Mouse (Mus musculus): ENCODE measurements at regions not wholly inside any gene's neighbourhood (a gene's known extent, or its start where the extent isn't known, plus 50 kb on each side); places are given as distances from the start of the nearest gene placed in this dataset.
A peak's percentile ranks its signal among the peaks of the same experiment; 100 is the strongest.

DNA sequence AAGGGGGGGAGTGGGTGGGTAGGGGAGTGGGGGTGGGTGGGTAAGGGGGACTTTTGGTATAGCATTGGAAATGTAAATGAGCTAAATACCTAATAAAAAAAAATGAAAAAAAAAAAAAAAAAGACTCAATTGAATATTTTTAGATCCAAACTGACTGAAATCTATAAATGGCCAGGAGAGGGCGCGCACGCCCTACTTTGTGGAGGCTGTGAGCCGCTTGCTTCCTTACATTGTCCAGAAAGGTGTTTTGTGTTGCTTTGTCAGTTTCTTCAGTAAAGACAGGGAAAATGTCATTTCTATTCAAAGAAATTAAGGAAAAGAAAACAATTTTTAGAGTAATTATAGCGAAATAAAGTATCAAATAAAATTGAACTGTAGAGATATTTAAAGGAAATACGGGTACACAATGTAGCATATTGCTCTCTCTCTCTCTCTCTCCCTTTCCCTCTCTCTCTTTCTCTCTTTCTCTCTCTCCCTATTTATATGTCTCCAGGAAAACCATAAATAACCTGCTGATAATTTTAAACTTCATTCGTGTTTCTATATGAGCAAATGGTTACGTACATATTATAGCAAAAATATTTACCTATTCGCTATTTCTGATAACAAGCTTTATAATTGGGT lies 933.9 kb downstream of the Gbe1 start:
- DNase-seq (ENCODE audit: low spot score) (peak; percentile 29), ATAC-seq (ENCODE audit: insufficient read depth, low read depth) (no peak)
- WGBS: 33% methylated on average over 9 of the region's 9 CpGs
- Histone ChIP-seq H3K27me3 (ENCODE audit: control insufficient read depth, insufficient read depth, low read length) (no peaks in the 10 kb centered on the region), H3K9me3 (replicated peaks; ENCODE audit: control insufficient read depth, low read length) (no peaks in the 10 kb centered on the region), H3K27ac (ENCODE audit: low read depth) (no peak overlapping the region), H3K9ac (replicated peaks; ENCODE audit: low read depth, low read length) (no peak overlapping the region), H3K36me3 (replicated peaks; ENCODE audit: control insufficient read depth, insufficient read depth, low read length) (no peaks in the 10 kb centered on the region), H3K4me2 (ENCODE audit: low read depth, low read length) (no peak overlapping the region), H3K4me1 (ENCODE audit: control insufficient read depth, insufficient read depth) (no peaks in the 10 kb centered on the region), H3K4me3 (ENCODE audit: low read depth, low read length) (no peak overlapping the region)
- TF ChIP-seq EP300 (IDR thresholded peaks at IDR 0.05; ENCODE audit: low read depth) (no peak), CTCF (IDR thresholded peaks at IDR 0.05; ENCODE audit: low read depth) (peak; percentile 67)

DNA sequence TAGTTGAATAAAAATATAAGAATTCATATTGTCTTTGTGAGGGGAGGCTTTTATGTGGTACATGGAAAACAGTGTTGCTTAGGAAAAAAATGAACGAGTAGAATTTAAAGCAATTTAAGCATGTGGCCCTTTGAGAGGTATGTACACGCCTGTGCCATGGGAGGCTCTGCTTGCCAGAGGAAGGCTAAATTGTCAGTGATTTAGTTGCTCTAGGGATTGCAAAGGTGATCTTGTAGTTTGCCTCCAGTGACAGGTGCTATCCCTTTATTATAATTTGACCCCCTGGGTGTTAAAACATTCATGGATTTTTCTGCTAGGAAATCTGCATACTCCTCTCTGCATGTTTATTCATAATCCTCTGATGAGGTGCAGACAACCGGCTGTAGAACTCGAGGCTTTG lies 942.0 kb downstream of the Gbe1 start:
- Histone ChIP-seq H3K4me1 (ENCODE audit: control insufficient read depth, insufficient read depth) (no peaks in the 10 kb centered on the region), H3K4me3 (ENCODE audit: low read depth, low read length) (no peak overlapping the region), H3K4me2 (ENCODE audit: low read depth, low read length) (no peak overlapping the region), H3K27ac (ENCODE audit: low read depth) (no peak overlapping the region), H3K9me3 (replicated peaks; ENCODE audit: control insufficient read depth, low read length) (no peaks in the 10 kb centered on the region), H3K9ac (replicated peaks; ENCODE audit: low read depth, low read length) (no peak overlapping the region), H3K36me3 (replicated peaks; ENCODE audit: control insufficient read depth, insufficient read depth, low read length) (no peaks in the 10 kb centered on the region), H3K27me3 (ENCODE audit: control insufficient read depth, insufficient read depth, low read length) (no peaks in the 10 kb centered on the region)
- DNase-seq (ENCODE audit: low spot score) (no peak), ATAC-seq (ENCODE audit: insufficient read depth, low read depth) (no peak)
- WGBS: 69% methylated on average over 4 of the region's 4 CpGs
- TF ChIP-seq CTCF (IDR thresholded peaks at IDR 0.05; ENCODE audit: low read depth): no peak
- no peak for TF ChIP-seq EP300 (IDR thresholded peaks at IDR 0.05; ENCODE audit: low read depth)

- 48% methylated on average over 2 of the region's 2 CpGs for WGBS
- Histone ChIP-seq H3K4me2 (ENCODE audit: low read depth, low read length) (no peak overlapping the region), H3K9me3 (replicated peaks; ENCODE audit: control insufficient read depth, low read length) (no peaks in the 10 kb centered on the region), H3K36me3 (replicated peaks; ENCODE audit: control insufficient read depth, insufficient read depth, low read length) (no peaks in the 10 kb centered on the region), H3K27me3 (ENCODE audit: control insufficient read depth, insufficient read depth, low read length) (no peaks in the 10 kb centered on the region), H3K4me1 (ENCODE audit: control insufficient read depth, insufficient read depth) (no peaks in the 10 kb centered on the region), H3K27ac (ENCODE audit: low read depth) (no peak overlapping the region), H3K9ac (replicated peaks; ENCODE audit: low read depth, low read length) (no peak overlapping the region), H3K4me3 (ENCODE audit: low read depth, low read length) (no peak overlapping the region)
- ATAC-seq (ENCODE audit: insufficient read depth, low read depth) (no peak), DNase-seq (ENCODE audit: low spot score) (no peak)
- no peak for TF ChIP-seq EP300 (IDR thresholded peaks at IDR 0.05; ENCODE audit: low read depth)
- no peak for TF ChIP-seq CTCF (IDR thresholded peaks at IDR 0.05; ENCODE audit: low read depth)
Measured at GRCm38 (mm10) chr16:71256175-71256574, 942.4 kb downstream of the Gbe1 start.

DNA sequence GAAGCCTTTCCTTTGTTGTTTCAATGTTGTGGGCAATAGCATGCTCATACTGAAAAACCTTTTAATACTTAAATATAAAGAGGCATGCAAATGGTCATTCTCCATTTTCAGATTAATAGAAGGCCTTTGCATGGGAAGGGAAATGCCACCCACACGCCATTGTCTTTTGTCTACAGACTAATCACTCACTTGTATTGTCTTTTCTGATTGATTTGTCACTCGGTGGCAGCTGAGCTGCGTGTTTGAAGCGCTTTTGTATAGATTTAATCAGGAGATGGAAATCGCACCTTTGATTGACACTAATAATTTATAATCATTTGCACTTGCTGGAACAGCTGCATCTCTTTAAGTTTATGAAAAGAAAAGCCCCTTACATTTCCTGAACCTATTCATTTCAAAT lies 953.4 kb downstream of the Gbe1 start:
- H3K27ac ChIP-seq (ENCODE audit: low read depth): no peak overlapping the region
- no peak for DNase-seq (ENCODE audit: low spot score)
- WGBS: 72% methylated on average over 5 of the region's 5 CpGs
- H3K4me3 ChIP-seq (ENCODE audit: low read depth, low read length): no peak overlapping the region
- no peak for ATAC-seq (ENCODE audit: insufficient read depth, low read depth)
- H3K36me3 ChIP-seq (replicated peaks; ENCODE audit: control insufficient read depth, insufficient read depth, low read length): no peaks in the 10 kb centered on the region
- H3K9me3 ChIP-seq (replicated peaks; ENCODE audit: control insufficient read depth, low read length): no peaks in the 10 kb centered on the region
- no peak overlapping the region for H3K4me2 ChIP-seq (ENCODE audit: low read depth, low read length)
- no peaks in the 10 kb centered on the region for H3K4me1 ChIP-seq (ENCODE audit: control insufficient read depth, insufficient read depth)
- TF ChIP-seq CTCF (IDR thresholded peaks at IDR 0.05; ENCODE audit: low read depth) (no peak), EP300 (IDR thresholded peaks at IDR 0.05; ENCODE audit: low read depth) (no peak)
- H3K27me3 ChIP-seq (ENCODE audit: control insufficient read depth, insufficient read depth, low read length): no peaks in the 10 kb centered on the region
- H3K9ac ChIP-seq (replicated peaks; ENCODE audit: low read depth, low read length): no peak overlapping the region
